Mouse (Mus musculus): ENCODE data around the gene Slc25a12. TPM values are rescaled to one million over a fixed set of nuclear protein-coding genes. Genes with fewer than 3 reads are reported as not detected.

Slc25a12 gene
- polyA plus RNA-seq (2012; rRNA removed), result 13.6 and 14.7 TPM in 2 replicates

DNA sequence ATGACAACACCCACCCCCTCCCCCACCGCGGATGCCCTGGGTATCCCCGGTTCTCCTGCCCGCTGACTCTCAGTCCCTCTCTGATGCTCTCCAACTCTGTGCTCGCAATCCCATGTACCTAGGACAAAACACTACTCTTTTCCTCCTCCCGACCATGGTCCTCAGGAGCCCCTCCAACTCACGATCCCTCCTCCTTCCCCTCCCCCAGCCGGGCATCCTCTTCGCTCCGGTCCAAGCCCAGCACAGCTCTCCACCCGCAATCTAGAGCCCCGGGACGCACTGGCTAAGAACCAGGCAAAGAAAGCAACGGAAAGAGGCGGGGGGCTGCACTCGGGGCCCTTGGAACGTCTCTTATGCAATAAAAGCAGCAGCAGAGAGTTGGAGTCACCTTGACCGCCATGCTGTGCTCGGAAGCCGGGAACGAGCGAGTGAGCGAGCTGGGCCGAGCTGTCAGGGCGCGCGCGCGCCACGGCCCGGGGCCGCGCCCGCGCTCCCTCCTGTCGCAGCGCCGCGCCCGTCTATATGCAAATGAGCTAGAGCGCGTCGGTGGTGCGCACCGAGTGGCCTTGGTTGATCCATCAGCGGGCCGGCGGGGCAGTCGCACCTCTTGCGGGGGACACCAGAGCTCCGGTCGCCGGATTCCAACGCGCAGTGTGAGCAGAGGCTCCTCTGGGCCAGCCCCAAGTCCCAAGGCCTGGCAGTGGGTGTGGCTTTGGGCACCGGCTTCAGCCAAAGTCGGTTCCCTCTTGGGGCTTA is at the start of gene Slc25a12:
Slc25a12 (minus strand) TSS at position 625 of the 756 bp plus-strand sequence.

DNA sequence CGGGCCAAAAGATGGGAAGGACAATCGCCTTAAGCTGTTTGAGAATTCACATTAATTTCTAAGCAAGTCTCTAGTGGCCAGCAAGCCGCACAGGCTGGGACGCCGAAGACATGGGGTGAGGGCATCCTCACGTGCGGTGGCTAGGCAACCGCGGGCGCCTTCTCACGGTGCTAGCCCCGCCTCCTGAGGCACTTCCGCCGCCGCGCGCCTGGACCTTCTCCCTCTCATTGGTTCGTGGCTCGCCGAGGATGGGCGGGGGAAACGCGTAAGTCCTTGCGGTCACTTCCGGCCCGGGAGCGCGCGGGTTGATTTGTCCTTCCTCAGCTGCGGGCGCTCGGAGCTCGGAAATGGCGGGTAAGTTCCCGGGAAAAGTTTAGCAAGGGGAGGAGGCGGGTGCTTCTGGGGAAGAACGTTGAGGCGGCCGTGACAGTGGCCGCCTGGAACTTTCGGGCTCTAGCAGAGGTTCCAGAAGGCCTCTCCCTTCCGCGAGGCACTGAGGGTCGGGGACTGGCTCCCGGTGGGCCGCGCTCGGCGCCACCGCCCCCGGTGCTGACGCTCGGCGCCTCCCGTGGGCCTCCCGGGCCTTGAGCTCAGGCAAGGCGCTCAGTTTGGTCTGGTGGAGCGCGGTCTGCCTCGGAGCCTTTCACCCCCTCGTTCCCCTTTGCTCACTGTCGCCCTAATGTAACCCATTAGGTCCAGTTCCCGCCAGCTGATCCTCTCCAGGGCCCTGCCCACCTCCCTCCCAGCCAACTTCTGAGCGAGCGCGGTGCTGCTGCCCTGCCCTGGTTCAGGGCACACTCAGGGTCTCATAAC is 21.6 kb upstream of the Slc25a12 start, which contains the start of gene Hat1:
Hat1 (plus strand) TSS at position 8 of the 813 bp plus-strand sequence.

Other genes starting within 250 kb of the Slc25a12 start
- 1.5 and 1.8 TPM in 2 replicates for gene Cybrd1, start 249.8 kb downstream of the Slc25a12 start, polyA plus RNA-seq (2012; rRNA removed)
- 22.9 and 24.1 TPM in 2 replicates for gene Dync1i2, start 156.0 kb downstream of the Slc25a12 start, polyA plus RNA-seq (2012; rRNA removed)
- gene Hat1, start 21.2 kb upstream of the Slc25a12 start, polyA plus RNA-seq (2012; rRNA removed), result 31.8 and 35.3 TPM in 2 replicates
- gene Metap1d, start 85.5 kb upstream of the Slc25a12 start, polyA plus RNA-seq (2012; rRNA removed), result 42.9 and 45.8 TPM in 2 replicates
- gene Dlx1, start 160.4 kb upstream of the Slc25a12 start, polyA plus RNA-seq (2012; rRNA removed), result 0.16 and 0.19 TPM in 2 replicates
- not detected in 2 replicates for gene Dlx2, start 179.0 kb upstream of the Slc25a12 start, polyA plus RNA-seq (2012; rRNA removed)

Measured in liver, embryonic 18 days (tissue).